Mouse (Mus musculus): Measurements from ENCODE around the gene Ssrp1.

DNA sequence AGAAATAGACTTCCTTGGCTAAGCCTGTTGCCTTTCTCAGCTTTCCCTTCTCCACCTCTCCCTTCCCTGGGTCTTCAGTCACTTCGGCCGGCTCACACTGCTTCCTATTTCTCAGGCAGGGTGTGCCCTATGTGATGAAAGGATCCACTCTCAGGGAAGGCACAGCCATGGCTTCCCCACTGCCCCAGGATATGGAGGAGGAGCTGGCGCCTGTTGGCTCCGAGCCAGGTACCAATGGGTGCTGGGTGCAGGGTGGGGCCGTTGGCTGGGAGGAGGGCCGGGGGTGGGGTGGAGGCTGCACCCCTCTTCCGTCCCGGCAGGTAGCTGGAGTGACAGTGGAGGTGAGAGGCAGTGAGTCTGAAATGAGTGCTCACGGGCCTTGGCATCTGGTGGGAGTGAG, 13.7 kb downstream of the Ssrp1 start:
- no peak for TF ChIP-seq MXI1 (IDR thresholded peaks at IDR 0.05; ENCODE audit: low read depth, low read length)
- TF ChIP-seq SIN3A (IDR thresholded peaks at IDR 0.05; ENCODE audit: low read length), result no peak
- no peak for TF ChIP-seq KAT2A (IDR thresholded peaks at IDR 0.05; ENCODE audit: insufficient replicate concordance, low read length)
- no peak for TF ChIP-seq USF1 (IDR thresholded peaks at IDR 0.05; ENCODE audit: low read depth, low read length)
- TF ChIP-seq EP300 (IDR thresholded peaks at IDR 0.05; ENCODE audit: low read length), result no peak
- TF ChIP-seq CTCF (conservative IDR thresholded peaks at IDR 0.05 in 1 of 2, IDR thresholded peaks at IDR 0.05 in 1 of 2; ENCODE audit: low read depth in 2 of 2, low read length in 2 of 2), result no peak
- no peak for TF ChIP-seq CHD1 (IDR thresholded peaks at IDR 0.05; ENCODE audit: low read depth, low read length)
- TF ChIP-seq MEF2A (IDR thresholded peaks at IDR 0.05; ENCODE audit: borderline replicate concordance, low read depth, low read length), result no peak
- TF ChIP-seq TCF12 (IDR thresholded peaks at IDR 0.05; ENCODE audit: low read depth, low read length), result no peak
- TF ChIP-seq RCOR1 (conservative IDR thresholded peaks at IDR 0.05; ENCODE audit: low read depth, low read length), result no peak
- no peak for TF ChIP-seq MAX (IDR thresholded peaks at IDR 0.05; ENCODE audit: low read length)
- TF ChIP-seq NRF1 (IDR thresholded peaks at IDR 0.05; ENCODE audit: low read depth, low read length), result no peak
